Mouse (Mus musculus): ENCODE data around the gene Arhgef40. TPM values are rescaled to one million over a fixed set of nuclear protein-coding genes. Genes with fewer than 3 reads are reported as not detected.
"Not testable (repeated sequence)": the region's sequence is repeated elsewhere in the genome, so short reads cannot be mapped to it uniquely, and the experiment has no call there.

Arhgef40 gene
- total RNA-seq, 2 experiments from 2014 or later: 30.3 to 34.7 TPM

GRCm38 (mm10) chr14:52016625-52017405 lies 32.3 kb downstream of the Arhgef40 start:
- intact Hi-C loops (cut with DNase I): no loop called here
- DNase-seq: no peak

DNA sequence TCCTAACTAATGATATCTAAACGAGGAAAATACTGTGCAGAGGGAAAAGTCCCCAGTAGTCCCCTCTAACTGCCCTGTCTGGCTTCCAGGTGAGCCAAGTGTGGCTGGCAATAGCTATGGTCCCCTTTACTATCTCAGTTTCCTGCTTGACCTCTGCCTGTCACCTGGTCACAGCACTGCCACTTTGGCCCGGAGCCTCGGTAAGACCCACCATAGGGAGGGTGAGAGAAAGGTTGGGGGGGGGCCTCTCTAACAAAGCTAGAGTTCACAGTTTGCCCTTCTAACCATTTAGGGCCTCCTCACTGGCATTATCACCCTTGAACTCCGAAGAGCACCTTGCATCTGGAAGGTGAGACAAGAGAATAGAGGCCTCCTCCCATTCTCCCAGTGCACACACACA lies 33.1 kb downstream of the Arhgef40 start:
- intact Hi-C loops (cut with DNase I): no loop called here
- no peak for DNase-seq

DNA sequence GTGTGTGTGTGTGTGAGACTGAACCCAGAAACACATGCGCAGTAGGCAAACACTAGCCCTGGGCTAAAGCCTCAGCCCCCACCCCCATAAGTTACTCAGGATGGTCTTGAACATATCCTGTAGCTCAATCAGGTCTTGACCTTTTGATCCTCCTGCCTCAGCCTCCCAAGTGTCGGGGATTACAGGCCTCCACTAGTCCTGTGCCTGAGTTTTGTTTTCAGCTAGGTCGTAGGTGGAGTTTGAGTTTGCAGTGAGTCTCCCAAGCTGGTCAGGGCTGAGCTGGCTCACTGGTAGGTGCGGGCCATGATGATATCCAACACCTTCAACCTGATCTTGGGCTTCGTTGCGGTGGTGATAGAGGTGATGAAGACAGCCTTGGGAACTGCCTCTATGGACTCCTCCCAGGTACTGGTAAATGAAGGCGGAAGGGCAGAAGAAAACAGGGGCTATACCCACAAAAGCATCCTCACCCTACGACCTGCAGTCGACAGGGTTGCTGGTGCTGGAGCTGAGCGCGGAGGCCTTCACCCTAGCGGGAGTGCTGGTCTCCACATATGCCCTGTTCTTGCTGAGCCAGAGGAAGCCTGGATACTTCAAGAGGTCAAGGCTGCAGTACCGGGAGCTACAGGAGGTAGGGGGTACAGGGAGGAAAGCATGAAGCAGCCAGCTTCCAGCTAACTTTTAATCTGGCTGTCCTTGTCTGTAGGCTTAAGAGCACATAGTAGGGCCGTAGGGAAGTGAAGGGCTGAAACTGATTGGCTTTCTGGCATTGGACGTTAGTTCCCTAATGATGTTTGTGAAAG lies 33.9 kb downstream of the Arhgef40 start:
- no peak for DNase-seq
- intact Hi-C loops (cut with DNase I): no loop called here

- DNase-seq: no peak
- intact Hi-C loops (cut with DNase I): no loop called here
These were observed 34.6 kb downstream of the Arhgef40 start for GRCm38 (mm10) chr14:52019051-52019589.

GRCm38 (mm10) chr14:52019590-52020340 lies 35.2 kb downstream of the Arhgef40 start:
- intact Hi-C loops (cut with DNase I): loop anchor here (1.0 to 5.0 kb wide), 2 partner anchors 85 to 178 kb away; partner anchors contain the start of genes Hnrnpc and Supt16

GRCm38 (mm10) chr14:52020486-52021137 lies 36.1 kb downstream of the Arhgef40 start, which contains the start of gene Zfp219:
TSS of gene Zfp219 (minus strand) at chr14:52020733.
- intact Hi-C loops (cut with DNase I): loop anchor here (1.0 to 5.0 kb wide), 2 partner anchors 84 to 177 kb away; partner anchors contain the start of genes Hnrnpc and Supt16
- peak; percentile 76 to 80 for DNase-seq

More at GRCm38 (mm10) chr14:52019590-52020340, 35.2 kb downstream of the Arhgef40 start:
- peak; percentile 94 to 98 for DNase-seq

DNA sequence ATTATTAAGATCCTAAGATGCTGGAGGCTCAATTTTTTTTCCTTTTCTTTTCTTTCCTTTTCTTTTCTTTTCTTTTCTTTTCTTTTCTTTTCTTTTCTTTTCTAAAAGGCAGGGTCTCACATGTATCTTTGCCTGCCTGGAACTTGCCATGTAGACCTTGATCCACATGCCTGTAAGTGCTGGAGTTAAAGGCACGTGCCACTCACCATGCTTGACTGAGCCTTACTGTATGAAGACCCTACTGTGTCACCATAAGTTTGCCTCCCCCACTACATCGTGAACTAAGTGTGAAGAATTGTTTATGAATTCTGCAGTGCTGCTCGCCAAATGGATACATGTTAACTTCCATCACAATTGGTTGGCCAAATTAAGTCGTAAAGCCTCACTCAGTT lies 36.6 kb downstream of the Arhgef40 start:
- intact Hi-C loops (cut with DNase I): loop anchor here (5.0 kb wide), 1 partner anchor 176 kb away; the partner anchor contains the start of gene Supt16
- DNase-seq: no peak

GRCm38 (mm10) chr14:52021568-52022212 lies 37.2 kb downstream of the Arhgef40 start:
- intact Hi-C loops (cut with DNase I): loop anchor here (2.0 to 5.0 kb wide), 3 partner anchors 13 to 176 kb away; partner anchors contain the start of genes Arhgef40 and Supt16
- DNase-seq: no peak

- intact Hi-C loops (cut with DNase I): loop anchor here (2.0 to 5.0 kb wide), 3 partner anchors 13 to 175 kb away; partner anchors contain the start of genes Arhgef40 and Supt16
These were observed 37.8 kb downstream of the Arhgef40 start for GRCm38 (mm10) chr14:52022244-52022708.

GRCm38 (mm10) chr14:52022709-52023459 lies 38.4 kb downstream of the Arhgef40 start:
- intact Hi-C loops (cut with DNase I): loop anchor here (2.0 to 5.0 kb wide), 3 partner anchors 14 to 174 kb away; partner anchors contain the start of genes Arhgef40 and Supt16

More at GRCm38 (mm10) chr14:52022244-52022708, 37.8 kb downstream of the Arhgef40 start:
- no peak for DNase-seq

GRCm38 (mm10) chr14:52024133-52024532 lies 39.6 kb downstream of the Arhgef40 start:
- intact Hi-C loops (cut with DNase I): loop anchor here (1.0 to 5.0 kb wide), 2 partner anchors 122 to 173 kb away; partner anchors contain the start of gene Supt16
- no peak for DNase-seq

More at GRCm38 (mm10) chr14:52022709-52023459, 38.4 kb downstream of the Arhgef40 start:
- peak; percentile 86 to 88 for DNase-seq

DNA sequence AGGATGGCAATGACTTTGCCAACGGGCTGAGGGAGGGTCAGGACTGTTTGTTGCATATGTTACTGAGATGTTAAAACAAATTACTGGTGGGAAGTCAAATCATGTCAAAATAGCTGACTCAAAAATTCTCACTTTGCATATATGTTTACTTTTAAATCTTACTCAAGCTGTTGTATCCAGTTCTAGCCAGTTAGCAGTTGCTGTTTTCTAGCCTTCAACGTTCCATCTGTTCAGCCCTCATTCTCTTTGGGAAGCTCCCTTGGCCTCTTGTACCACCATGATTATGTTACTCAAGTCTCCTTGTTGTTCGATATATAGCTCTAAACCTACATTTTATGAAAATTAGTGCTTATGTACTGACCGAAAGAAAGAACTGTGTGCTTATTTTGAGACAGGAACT lies 41.8 kb downstream of the Arhgef40 start:
- no peak for DNase-seq
- intact Hi-C loops (cut with DNase I): no loop called here

DNA sequence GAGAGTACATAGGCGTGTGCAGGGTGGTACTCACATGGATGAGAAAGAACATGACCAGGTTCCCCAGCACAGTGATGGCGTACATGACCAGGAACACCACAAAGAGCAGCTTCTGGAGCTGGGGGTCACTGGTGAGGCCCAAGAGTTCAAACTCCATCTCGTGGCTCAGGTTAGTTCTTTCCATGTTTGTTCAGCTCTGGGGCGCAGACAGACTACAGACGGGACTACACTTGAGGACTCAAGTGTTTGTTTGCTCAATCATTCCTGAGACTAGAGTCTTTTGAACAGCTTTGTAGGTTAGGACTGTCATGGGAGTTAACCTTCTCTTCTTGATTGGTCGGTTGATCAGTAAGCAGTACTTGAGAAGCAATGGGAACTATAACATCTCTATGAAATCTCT lies 51.4 kb downstream of the Arhgef40 start:
- intact Hi-C loops (cut with DNase I): no loop called here
- no peak for DNase-seq

GRCm38 (mm10) chr14:52039332-52039731 lies 54.8 kb downstream of the Arhgef40 start:
- intact Hi-C loops (cut with DNase I): no loop called here
- no peak for DNase-seq

DNA sequence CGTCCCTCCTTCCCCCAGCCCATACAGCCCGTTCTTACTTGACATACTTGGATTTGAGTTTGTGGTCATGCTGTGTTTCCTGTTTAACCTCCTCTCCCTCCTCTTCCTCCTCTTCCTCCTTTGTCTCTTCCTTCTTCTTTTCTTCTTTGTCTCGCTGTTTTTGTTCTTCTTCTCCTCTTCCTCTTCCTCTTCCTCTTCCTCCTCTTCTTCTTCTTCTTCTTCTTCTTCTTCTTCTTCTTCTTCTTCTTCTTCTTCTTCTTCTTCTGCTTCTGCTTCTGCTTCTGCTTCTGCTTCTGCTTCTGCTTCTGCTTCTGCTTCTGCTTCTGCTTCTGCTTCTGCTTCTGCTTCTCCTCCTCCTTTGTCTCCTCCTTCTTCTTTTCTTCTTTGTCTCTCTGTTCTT lies 57.8 kb downstream of the Arhgef40 start, which contains the start of gene Olfr221:
Olfr221 (minus strand) TSS at position 101 of the 400 bp plus-strand sequence.
- DNase-seq; intact Hi-C loops (cut with DNase I): not testable (repeated sequence)

GRCm38 (mm10) chr14:52043446-52043845 lies 58.9 kb downstream of the Arhgef40 start:
- no peak for DNase-seq
- intact Hi-C loops (cut with DNase I): no loop called here

GRCm38 (mm10) chr14:52044901-52045678 lies 60.6 kb downstream of the Arhgef40 start:
- intact Hi-C loops (cut with DNase I): no loop called here
- DNase-seq: no peak
